Mouse (Mus musculus) cerebellum, postnatal 4 days (tissue): ENCODE measurements around the gene Idh3a.
"Not testable (repeated sequence)": the region's sequence is repeated elsewhere in the genome, so short reads cannot be mapped to it uniquely, and the experiment has no call there.

Experiments used
- DNase-seq, 2 experiments: peaks; one replicate each; pipeline ENCODE4 v3.0.0; 2022; ENCODE audit warnings: low spot score in 2 of 2, mixed read lengths in 1 of 2

Idh3a gene

DNA sequence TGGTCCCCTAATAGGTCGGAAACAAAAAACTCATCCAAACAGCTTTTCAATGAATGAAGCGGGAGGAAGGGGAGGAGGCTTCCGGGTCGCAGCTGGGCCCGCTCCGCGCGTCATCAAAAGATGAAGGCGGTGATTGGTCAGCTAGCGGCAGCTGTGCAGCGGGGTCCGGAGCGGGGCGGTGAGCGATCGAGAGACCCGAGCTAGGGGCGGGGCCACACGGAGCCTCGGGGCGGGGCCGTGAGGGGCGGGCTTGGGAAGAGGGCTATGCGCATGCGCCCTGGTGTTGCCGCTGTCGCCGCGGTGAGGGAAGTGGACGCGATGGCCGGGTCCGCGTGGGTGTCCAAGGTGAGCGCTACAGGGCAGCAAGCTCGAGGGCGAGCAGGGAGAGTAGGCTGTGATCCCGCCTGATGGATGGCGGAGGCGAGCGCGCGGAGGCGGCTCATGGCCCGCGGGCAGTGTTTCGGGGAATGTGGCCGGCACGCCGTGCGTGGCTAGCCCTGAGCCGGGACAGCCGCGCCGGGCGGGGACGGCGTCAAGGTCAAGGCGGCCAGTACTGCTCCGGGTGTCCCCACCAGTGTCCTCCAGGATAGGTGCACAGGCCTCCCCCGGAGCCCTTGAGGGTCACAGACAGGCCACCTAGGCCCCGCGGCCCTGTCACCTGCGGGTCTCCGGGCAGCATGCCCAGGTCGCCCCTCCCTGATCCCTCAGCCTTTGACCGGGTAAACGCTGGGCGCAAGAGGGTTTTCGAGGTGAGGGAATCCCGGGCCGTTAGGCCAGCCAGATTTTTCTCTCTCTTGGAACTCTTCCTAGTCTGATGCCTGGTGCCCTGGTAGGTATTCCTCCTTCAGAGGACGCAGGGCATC is at the start of gene Idh3a:
Idh3a (plus strand) TSS at position 136 of the 863 bp plus-strand sequence.
- peak; percentile 96 to 99 for DNase-seq

DNA sequence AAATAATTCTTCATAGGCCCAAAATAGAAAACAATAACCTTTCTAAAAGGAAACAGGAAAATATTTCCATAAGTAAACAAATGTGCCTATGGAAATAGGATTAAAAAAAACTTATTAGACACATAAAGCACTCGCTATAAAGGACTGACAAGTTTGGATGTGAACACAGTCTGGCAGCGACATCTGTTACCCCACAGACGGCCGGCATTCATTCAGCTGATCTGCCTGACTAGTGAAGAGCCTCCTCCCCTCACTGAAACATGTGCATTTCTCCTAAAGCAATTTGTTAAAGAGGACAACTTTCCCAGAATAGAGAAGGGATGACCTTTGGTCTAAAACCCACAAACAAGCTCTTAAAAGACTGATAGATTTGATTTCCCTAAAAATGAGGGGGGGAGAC is 49.1 kb upstream of the Idh3a start:
- no peak for DNase-seq

DNA sequence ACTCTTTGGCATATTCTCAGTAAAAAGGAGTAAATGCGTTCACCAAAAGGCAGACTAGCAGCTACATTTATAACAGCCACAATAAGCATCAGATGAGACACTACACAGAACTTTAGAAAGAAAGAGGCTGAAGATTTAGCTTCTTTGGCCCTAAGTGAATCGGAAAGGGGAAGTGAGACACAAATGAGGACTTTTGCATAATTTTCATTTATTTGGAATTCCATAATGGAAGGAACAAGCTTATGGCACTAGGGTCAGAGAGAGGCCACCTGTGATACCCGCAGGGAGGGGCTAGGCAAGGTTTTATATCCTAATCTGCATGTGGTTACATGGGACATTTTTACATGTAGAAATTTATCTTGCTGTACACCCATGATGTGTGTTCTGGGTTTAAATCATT is 48.7 kb upstream of the Idh3a start:
- no peak for DNase-seq

DNA sequence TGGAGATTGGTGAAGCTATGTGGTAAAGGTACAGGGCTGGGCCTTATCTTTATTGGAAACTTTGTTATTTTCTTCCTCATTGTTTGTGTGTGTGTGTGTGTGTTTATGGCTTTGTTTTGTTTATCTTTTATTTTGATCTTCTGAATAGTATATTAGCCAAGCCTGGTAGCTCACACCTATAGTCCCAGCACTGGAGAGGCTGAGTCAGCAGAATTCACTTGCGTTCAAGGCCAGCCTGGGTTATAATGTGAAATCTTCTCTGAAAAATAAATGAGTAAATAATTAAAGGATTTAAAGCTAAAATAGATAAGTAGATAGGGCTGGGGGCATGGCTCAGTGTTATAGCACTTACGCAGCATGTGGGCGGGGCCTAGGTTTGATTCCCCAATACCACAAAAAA is 47.9 kb upstream of the Idh3a start:
- no peak for DNase-seq

DNA sequence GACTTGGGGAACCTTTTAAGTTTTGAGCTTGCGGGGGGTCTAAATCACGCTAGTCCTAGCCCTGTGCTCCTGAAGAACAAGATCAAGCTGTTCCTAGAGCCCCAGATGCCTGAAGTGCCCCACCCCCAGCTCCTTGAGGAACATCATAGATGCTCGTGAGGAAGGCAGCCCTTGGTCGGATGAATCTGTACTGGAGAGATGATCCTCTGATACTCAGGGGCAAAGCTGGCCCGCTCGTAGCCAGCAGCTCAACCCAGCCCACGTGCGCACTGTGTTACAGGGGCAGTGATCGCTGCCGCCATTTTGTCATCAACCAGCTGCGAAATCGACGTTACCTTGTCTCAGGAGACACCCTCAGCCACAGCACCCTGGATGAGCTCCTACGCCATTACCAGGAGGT is 47.5 kb upstream of the Idh3a start, which contains the start of gene Sh2d7:
Sh2d7 (plus strand) TSS at position 301 of the 400 bp plus-strand sequence.
- DNase-seq, result no peak

DNA sequence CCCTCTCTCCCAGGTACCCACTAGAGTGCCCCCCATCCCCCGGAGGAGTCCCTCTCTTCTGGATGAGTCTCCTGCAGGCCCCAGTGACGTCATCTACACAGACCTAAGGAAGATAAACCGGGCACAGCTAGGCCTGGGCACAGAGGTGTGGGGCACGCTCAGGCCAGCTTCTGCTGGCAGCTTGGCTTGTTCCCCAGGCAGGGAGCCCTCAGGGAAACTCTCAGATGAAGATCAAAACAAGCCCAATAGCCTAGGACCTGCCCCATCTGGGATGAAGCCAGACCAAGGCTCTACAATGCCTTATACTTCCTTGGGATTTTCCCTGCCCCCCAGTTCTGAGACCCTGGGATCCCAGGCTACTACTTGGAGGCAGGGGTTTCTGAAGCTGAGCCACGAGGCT is 45.3 kb upstream of the Idh3a start:
- no peak for DNase-seq

DNA sequence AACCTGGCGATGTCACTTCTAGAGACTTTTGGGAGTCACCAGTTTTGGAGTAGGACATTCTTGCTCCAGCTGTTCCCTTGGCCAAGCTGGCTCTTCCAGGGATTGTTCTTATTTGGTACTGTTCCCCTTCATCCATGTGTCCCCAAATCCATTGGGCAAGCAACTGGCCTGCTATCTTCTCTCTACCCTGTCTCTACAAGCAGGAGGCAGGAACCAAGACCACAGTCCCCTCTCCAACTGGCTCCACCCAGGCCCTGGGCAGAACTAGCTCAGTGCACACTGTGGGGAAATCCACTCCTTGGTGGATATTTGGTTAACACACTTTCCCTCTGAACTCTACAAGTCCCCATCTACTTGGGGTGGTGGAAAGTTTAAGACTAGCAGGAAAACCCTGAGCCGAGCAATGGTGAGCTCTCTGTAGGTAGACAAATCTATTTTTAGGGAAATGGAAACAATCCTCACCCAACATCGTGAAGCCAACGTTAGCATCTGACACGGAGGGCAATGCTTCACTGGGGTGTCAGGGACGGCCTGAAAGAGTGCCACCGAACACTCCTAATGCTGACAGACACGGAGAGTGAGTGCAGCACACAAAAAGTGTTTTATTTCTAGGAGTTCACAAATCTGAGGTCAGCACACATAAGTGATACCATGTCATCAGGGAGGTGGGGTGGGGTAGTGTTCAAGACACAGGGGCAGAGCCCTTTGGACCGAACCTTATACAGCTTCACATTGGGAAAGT is 41.8 kb upstream of the Idh3a start:
- peak in 1 of 2 experiments; percentile 12 for DNase-seq

DNA sequence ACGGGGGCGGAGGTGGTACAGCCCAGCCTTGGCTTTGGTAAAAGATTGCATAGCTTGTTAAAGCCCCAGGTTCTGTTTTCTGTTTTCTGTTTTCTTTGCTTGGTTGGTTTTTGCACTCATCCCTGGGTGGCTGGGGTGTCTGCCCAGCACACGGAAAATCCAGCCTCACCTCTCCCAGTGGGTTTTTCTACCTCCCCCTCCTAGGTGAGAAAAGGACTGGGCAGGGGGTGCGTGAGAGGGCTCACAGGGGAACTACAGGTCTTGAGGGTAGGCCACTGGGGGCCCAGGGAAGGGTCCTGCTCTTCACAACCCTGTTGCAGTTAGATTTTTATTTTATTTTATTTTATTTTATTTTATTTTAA is 41.2 kb upstream of the Idh3a start:
- no peak for DNase-seq

DNA sequence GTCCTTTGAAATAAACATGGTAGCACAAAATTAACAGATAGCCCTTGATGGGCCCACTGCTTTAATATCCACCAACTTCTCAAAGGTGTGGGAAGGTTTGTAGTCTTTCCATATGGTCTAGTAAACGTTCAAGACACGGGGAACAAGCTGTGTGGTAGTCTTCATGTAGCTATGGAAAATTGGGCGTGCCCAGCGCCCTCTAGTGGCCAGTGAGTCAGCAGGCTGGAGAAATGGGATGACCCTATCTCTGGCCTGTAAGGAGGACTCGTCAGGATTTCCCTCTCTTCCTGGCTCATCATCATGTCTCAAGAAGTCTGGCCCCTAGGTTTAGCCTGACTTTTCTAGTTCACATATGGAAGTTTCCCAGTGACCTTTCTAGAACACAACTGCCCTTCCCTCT is 38.6 kb upstream of the Idh3a start:
- peak; percentile 29 to 70 for DNase-seq

DNA sequence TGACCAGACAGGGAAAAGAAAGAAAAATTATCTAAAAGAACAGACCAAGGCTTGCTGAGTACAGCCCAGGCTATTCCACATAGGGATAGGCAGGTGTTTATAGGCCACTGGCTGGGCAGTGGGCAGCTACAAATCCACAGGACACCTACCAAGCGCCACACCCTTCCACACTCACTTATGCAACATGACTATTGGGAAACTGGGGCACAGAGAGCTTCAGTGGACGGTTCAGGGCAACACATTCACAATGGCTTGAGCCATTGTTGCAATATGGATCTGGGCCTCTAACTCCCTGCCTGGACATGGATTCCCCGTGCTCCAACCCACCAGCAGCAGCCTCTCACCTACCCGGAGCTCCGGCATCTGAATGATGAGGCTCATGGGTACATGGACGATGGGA is 36.7 kb upstream of the Idh3a start:
- no peak for DNase-seq

DNA sequence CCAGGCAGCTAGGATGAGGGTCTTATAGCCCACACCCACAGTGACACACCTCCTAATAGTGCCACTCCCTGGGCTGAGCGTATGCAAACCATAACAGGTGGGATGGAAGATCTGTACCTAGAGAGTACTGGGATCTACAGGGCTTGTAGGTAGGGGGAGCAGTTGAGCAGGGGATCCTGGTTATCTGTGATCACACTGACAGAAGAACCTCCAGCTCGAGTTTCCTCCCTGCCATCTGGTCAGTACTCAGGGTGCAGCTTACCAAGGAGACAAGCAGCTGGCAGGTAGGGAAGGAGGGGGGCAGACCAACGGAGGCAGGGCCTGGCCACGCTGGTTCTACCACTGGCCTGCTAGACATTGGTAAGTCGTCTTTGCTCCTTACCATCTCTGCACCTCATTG is 33.7 kb upstream of the Idh3a start:
- DNase-seq, result peak in 1 of 2 experiments; percentile 39

DNA sequence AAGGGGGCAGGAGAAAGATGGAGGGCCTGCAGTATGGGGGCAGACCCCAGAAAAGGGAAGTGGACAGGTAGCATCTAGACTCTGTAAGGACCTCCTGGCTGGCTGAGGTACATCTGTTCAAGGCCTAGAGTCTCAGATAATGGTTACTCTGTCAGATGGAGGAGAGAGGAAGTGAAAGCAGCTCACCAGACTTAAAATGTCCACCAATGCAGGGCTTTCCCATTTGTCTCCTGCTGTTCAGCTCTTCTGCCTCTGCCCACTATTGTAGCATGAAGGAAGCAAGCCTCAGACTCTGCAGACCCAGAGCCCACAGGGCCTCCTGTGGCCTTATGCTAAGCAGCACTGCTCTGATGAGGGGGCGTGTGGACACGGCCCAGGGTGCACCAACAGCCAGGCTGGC is 31.1 kb upstream of the Idh3a start:
- no peak for DNase-seq

DNA sequence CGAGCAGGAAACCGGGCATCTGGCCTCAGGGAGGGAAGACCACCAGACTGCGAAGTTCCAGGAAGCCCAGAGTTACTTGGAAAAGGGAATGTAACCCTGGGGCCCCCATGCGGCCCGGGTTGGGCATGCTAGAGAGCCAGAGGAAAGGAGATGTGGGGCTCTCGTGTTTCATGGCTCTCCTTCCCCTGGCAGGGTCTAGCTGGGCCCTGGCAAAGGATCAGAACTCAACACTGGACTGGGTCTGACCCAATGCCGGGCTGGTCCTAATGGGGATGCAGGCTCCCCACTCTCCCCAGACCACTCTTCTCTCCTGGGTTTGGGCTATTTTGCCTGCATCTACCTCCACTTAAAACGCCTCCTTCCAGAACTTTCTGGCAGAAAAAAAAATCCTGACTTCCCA is 27.4 kb upstream of the Idh3a start:
- DNase-seq, result no peak

DNA sequence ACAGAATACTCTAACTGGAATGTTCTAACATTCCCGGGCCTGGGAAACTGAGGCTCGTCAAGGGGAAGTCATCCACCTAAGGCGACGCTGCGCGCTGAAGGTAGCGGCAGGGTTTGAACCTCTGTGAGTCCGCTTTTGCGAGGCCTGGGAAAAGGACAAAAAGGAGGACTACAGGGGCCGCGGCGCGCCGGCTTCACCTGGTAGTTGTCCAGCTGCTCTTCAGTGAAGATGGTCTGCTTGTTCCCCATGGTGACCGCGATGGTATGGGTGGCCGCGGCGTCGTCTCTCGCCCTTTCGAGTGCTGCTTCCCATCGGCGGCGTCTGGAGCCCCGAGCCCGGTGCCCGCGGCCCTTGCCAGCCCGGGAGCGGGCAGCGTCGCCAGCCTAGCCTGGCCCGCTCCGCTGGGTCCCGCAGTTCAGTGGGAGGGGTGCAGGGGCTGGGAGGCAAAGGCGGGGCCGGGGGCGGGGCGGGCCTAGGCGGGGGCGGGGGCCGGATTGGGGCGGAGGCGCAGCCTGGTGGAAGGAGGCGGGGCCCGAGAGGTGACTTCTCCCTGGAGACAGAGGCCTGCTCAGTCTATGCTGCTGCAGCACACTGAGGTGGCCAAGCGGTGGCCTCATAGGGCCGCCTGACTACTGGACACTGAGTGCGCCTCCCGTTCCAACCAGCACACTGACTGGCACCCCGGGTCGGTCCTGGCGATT is 26.2 kb upstream of the Idh3a start, which contains the start of gene Cib2:
Cib2 (minus strand) TSS at position 448 of the 701 bp plus-strand sequence.
- peak; percentile 52 to 73 for DNase-seq

DNA sequence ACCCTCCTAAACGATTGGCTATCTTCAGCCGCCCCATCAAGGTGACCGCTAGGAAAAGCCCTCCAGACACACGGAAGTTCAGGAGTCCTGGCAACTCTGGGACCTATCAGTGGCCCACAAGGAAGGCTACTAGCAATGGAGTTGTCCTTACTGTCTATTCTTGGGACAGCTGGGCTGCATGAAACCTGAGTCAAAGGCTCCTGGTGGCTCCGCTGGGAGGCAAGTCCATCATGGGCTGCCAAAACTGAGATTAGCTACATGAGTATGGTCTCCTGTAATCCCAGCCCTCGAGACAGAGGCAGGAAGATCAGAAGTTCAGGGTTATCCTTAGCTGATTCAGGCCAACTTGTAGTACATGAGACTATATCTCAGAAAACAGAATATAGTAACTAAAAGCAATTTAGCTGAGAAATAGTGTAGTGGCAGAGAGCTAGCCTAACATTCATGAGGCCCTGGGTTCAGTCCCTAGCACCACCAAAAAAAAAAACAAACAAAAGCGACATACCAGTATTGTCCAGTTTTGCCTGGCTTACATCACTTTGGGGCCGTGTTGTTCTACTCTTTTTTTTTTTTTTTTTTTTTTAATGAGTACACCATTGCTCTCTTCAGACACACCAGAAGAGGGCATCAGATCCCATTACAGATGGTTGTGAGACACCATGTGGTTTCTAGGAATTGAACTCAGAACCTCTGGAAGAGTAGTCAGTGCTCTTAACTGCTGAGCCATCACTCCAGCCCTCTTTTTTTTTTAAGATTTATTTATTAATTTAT is 25.1 kb upstream of the Idh3a start:
- no peak for DNase-seq

DNA sequence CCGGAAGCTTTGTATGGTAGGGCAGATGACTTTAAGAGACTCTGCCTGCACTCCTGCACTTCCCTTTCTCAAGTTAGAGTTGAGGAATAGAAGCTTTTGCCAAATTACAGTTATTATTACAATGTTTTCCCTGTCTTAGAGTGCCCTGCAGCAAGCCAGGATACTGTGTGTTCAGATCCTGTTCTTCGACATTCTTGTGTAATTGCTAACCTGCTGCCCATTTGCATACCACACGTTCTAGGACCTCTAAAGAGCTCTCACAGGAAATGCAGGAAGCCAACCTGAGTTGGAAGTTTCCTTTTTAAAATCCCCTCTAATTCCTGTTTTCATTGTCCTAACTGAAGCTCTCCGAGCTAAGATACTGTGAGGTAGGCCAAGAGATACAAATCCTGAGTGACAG is 19.2 kb upstream of the Idh3a start:
- DNase-seq, result no peak

DNA sequence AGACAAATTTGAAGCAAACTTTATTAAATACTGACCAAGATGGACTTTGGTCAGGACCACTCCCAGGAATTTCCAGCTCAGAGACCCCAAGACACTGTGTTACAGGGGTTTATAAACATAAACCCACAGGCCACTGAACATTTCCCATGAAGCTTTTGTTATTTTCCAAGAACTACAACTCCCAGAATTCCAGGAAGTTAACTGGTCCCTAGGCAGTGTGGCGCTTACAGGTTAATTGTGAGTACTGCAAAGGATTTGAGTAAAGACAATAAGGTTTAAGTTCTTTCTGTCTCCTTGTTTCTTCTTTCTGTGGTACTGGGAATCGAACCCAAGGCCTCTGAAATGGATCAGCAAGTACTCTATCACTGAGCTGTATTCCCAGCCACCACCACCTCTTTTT is 17.4 kb upstream of the Idh3a start:
- no peak for DNase-seq

DNA sequence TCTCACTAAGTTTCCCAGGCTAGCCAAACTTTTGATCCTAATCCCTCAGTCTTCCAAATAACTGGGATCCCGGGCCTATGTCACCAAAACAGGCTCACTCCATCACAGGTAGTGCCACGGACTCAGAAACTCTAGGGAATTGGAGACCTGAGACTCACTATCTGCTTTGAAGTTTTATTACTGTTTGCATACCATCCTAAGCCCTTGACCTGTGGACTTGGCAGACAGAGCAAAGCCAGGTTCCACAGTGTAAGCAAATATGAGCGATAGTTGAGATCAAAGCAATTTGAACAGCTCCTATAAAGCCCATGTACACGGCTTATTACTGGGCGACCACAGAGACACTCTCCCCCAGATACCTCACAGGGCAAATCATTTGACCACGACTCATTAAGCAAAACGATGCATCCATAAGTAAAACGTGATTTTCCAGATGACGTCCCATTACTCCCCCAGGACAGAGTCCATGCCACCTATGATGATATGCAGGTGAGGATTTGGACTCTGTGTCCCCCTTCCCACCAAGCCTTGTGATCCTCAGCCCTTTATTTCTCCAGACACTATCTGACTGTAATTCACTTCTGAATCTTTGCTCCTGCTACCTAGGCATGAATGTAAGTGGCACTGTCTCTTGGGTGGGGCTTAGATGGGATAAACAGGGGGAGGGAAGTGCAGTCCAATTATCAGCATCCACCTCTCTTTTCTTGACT is 14.8 kb upstream of the Idh3a start:
- no peak for DNase-seq

DNA sequence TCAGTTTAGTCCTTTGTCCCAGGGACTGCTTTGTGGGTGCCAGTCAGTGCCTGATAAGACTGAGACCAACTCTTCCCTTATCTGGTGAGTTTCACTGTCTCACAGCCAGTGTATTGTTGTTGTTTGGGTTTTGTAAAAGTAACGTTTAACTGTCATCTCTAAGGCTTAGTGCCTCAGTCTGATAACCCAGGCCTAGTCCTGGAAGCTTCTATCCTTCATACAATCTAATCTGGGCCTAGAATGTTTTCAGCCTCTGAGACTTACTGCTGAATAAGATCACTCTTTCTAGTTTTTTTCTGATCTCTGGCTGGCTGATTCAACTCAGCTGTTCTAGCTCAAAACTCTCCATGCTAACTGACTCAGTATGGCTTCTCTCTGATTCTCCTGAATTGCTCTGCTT is 2.4 kb upstream of the Idh3a start:
- DNase-seq, result no peak

DNA sequence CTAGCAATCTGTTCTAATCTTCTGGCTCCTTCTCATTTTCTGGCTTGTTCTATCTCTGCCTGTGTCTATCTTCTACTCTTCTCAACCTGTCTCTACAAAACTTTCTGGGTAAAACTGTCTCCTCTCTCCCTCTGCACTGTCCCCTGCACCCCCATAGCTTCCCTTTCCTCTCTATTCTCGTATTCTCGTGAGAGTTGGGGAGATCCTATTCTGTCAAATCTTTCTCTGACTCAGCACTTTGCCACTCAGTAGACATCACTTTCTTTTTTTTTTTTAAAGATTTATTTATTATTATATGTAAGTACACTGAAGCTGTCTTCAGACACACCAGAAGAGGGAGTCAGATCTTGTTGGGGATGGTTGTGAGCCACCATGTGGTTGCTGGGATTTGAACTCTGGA is 2.0 kb upstream of the Idh3a start:
- not testable (repeated sequence) for DNase-seq

DNA sequence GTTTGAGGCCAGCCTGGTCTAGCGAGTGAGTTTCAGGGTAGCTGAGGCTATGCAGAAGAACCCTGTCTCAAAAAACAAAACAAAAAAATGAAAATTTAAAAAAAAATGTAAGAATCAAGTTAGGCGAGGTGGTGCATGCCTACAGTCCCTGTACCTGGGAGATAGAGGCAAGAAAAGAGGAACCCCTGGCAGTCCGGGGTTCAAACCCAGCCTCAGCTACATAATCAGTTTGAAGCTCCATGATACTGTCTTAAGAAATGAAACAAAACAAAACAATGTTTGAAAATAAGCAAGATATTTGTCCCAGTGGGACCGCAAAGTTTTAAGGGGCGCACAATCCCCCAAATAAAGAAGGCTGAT is 315 bp upstream of the Idh3a start:
- DNase-seq, result no peak
